Mouse (Mus musculus) thymus, postnatal 36 days (tissue): ENCODE results near the gene Trappc6b.

Experiments
- DNase-seq, 2 experiments: peaks; one replicate each; pipeline ENCODE4 v3.0.0; 2022; ENCODE audit warnings: mixed read lengths in 2 of 2

Trappc6b gene

DNA sequence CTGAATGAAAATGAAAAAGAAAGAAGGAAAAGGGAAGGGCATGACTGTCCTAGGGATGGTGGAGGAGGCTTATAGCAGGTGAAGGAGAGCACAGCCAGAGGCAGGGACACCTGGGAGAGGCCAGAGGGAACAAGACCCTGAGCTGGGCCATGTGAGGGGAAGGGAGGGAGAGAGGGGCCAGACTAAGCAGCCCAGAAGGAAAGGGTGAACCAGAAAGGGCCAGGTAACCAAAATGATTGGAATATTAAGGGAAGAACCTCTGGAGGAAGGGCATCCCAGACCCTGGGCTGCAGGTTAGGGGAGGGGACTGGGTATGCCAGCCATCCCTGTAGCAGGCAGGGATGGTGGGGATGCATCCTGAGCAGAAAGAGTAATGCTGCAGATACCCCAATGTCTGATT, 7.3 kb downstream of the Trappc6b start:
- no peak for DNase-seq

DNA sequence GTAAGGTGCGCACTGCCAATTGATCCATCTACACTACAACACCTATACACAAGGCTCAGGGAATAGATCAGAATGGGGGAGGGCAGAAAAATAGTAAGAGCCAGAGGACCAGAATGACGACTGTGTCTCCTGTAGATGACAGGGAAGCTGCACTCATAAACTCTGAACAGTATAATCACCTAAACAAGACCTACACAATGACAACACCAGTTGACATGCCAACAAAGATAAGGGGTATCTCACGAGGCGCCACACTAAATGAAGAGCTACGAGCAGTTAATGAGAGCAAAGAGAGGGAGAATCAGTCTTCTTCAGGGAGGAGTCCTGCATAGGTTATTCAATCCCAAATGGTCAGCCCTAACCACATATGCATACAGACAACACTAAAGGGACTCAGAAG, 8.1 kb downstream of the Trappc6b start:
- DNase-seq: no peak

DNA sequence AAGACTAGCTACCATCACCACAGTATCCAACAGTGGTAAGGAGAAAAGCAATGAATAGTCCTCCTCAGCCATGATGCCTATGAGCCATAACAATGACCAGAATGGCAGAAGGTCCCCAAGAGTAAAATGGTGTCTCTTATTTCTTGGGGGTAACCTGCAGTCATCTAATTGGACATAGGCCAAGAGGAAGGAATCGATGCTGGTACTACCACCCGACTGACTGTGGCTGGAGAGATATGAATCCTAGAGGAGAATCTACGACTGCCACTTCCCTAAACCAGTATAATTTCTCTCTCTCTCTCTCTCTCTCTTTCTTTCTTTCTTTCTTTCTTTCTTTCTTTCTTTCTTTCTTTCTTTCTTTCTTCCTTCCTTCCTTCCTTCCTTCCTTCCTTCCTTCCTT, 8.8 kb downstream of the Trappc6b start:
- no peak for DNase-seq

DNA sequence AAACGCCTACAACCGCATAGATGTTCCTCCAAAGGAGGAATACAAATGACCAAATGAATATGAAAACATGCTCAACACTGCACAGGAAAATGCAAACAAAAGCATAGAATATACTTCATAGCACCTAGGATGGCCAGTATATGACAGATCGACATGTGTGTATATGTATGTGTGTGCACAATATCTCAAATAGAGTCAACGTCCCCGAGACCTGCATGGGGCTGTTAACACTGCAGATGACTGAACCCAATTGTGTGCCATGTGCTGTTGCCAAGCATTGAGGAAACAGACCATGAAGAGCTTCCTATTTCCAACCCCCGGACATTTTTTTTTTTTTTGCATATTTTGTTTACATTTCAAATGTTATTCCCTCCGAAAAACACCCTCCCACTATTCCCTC, 20.4 kb downstream of the Trappc6b start:
- DNase-seq: no peak

GRCm38 (mm10) chr12:59039971-59040844, 21.1 kb downstream of the Trappc6b start:
- DNase-seq: peak in 1 of 2 experiments; percentile 14

- no peak for DNase-seq
These were observed 21.9 kb downstream of the Trappc6b start for GRCm38 (mm10) chr12:59039162-59039970.

- peak; percentile 27 to 28 for DNase-seq
These were observed 29.2 kb downstream of the Trappc6b start for GRCm38 (mm10) chr12:59032101-59032500.

DNA sequence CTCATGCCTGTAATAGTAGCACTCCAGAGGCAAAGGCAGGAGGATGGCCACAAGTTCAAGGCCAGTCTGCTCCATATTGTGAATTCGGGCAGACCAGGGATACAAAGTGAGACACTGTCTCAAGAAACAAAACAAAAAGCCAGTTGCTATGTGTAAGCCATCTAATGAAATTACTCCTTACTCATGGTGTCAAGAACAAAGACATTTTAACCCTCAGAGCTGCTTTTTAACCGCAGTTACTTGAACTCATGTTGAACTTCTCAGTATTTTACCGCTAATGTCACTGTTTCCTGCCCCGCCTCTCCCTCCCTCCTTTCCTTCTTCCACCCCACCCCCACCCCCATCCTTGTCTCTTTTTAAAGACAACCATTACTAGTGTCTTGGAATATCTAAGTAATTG, 40.0 kb downstream of the Trappc6b start:
- DNase-seq: no peak

GRCm38 (mm10) chr12:59019891-59020290, 41.4 kb downstream of the Trappc6b start:
- DNase-seq: no peak

GRCm38 (mm10) chr12:59017970-59018369, 43.3 kb downstream of the Trappc6b start:
- no peak for DNase-seq

GRCm38 (mm10) chr12:59013234-59013633, 48.0 kb downstream of the Trappc6b start, which contains the start of gene Gemin2:
TSS of gene Gemin2 (plus strand) at chr12:59013393.
- peak; percentile 89 to 93 for DNase-seq

- peak in 1 of 2 experiments; percentile 8 for DNase-seq
These were observed 48.6 kb downstream of the Trappc6b start for GRCm38 (mm10) chr12:59012710-59013091.

- DNase-seq: peak; percentile 98 to 99
These were observed 49.2 kb downstream of the Trappc6b start, which contains the start of gene Sec23a for GRCm38 (mm10) chr12:59011844-59012709. TSS of gene Sec23a (minus strand) at chr12:59012017.

- DNase-seq: no peak
These were observed 49.9 kb downstream of the Trappc6b start for GRCm38 (mm10) chr12:59011275-59011843.

DNA sequence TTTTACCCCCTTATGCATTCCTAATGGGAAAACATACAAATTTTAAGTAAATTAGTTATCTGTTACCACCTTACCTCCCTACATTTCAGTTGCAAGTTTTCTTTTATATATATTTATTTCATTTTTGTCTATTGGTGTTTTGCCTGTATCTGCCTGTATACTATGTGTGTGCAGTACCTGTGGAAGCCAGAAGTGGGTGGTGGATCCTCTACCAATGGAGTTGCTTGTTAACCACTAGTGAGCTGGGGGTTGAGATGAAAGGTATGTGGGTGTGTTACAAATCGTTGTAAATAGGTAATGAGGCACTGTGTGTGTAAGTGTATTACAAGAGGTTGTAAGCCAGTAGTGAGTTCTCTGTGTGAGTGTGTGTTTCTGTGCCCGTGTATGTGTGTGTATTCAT, 50.8 kb downstream of the Trappc6b start:
- peak in 1 of 2 experiments; percentile 21 for DNase-seq
